Mouse (Mus musculus): ENCODE measurements around the gene Wt1. TPM values are rescaled to one million over a fixed set of nuclear protein-coding genes. Genes with fewer than 3 reads are reported as not detected.

Gene Wt1
- polyA plus RNA-seq, 1 experiment from 2014 or later: 0.54 TPM

DNA sequence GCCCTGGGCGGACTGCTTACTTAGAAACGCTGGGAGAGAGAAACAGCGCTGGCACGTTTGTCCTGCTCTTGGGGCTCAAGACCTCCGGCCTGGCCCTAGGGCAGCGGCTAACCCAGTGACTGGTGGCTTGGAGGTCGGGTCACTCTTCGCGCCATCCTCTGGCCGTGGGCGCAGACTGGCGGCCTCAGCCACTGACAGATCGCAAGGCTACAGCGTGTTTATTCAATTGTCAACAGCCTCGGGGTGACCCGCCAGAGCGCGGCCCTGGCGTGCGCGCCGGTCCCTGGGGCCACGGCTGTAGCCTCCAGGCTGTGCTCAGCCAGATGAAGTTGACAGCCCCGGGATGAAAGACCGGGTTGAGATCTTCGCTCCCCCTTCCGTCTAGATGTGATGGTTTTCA lies 3.4 kb upstream of the Wt1 start:
- peak overlapping the region; percentile 29; the same call in 1 of the 2 replicates for H3K4me2 ChIP-seq (ENCODE audit: low read depth, low read length)
- no peak overlapping the region for H3K9ac ChIP-seq (ENCODE audit: low read depth, low read length)
- H3K36me3 ChIP-seq (ENCODE audit: control insufficient read depth, insufficient read depth, low read length): no peaks in the 10 kb centered on the region
- H3K4me3 ChIP-seq (ENCODE audit: low read depth, low read length): peak overlapping the region; percentile 20; the same call in 1 of the 2 replicates
- no peak overlapping the region for H3K27ac ChIP-seq (replicated peaks; ENCODE audit: low read depth, low read length)
- H3K4me1 ChIP-seq (ENCODE audit: control insufficient read depth, insufficient read depth, low read length): peaks cover 10% of the 10 kb centered on the region
- peaks cover 97% of the 10 kb centered on the region for H3K27me3 ChIP-seq (replicated peaks; ENCODE audit: control insufficient read depth, insufficient read depth, low read length)
- DNase-seq (ENCODE audit: low spot score) (no peak), ATAC-seq (ENCODE audit: low read depth) (no peak)
- no peaks in the 10 kb centered on the region for H3K9me3 ChIP-seq (ENCODE audit: control insufficient read depth, low read length)
- WGBS: 1% methylated on average over 26 of the region's 27 CpGs

GRCm38 (mm10) chr2:105123431-105123830 lies 2.9 kb upstream of the Wt1 start:
- peaks cover 96% of the 10 kb centered on the region for H3K27me3 ChIP-seq (replicated peaks; ENCODE audit: control insufficient read depth, insufficient read depth, low read length)
- ATAC-seq (ENCODE audit: low read depth): no peak
- WGBS: 3% methylated on average over 8 of the region's 8 CpGs

DNA sequence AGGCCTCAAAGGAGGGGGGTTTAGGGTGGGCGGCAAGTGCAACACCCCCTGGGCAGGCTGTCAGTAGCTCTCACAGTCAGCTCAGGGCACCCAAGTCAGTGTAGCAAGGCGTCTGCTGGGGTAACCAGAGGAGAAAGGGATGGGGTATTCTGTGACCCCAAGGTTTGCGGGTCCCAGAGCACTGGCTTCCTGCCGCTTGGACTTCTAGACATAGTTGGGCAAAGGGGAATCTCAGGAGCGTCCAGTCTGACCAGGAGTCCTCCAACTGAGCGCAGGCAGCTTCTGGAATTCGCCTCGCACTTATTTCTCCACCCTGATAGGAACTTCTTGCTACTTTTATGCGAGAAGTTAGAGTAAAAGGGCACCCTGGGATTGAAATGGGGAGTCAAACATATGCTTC lies 2.4 kb upstream of the Wt1 start:
- ATAC-seq (ENCODE audit: low read depth): no peak
- no peak overlapping the region for H3K27ac ChIP-seq (replicated peaks; ENCODE audit: low read depth, low read length)
- peaks cover 10% of the 10 kb centered on the region for H3K4me1 ChIP-seq (ENCODE audit: control insufficient read depth, insufficient read depth, low read length)
- H3K27me3 ChIP-seq (replicated peaks; ENCODE audit: control insufficient read depth, insufficient read depth, low read length): peaks cover 96% of the 10 kb centered on the region
- WGBS: 3% methylated on average over 9 of the region's 9 CpGs
- no peak overlapping the region for H3K9ac ChIP-seq (ENCODE audit: low read depth, low read length)
- H3K4me3 ChIP-seq (ENCODE audit: low read depth, low read length): no peak overlapping the region
- H3K36me3 ChIP-seq (ENCODE audit: control insufficient read depth, insufficient read depth, low read length): no peaks in the 10 kb centered on the region
- no peaks in the 10 kb centered on the region for H3K9me3 ChIP-seq (ENCODE audit: control insufficient read depth, low read length)
- no peak overlapping the region for H3K4me2 ChIP-seq (ENCODE audit: low read depth, low read length)
- DNase-seq (ENCODE audit: low spot score): no peak

More at GRCm38 (mm10) chr2:105123431-105123830, 2.9 kb upstream of the Wt1 start:
- Histone ChIP-seq H3K4me1 (ENCODE audit: control insufficient read depth, insufficient read depth, low read length) (peaks cover 10% of the 10 kb centered on the region), H3K27ac (replicated peaks; ENCODE audit: low read depth, low read length) (no peak overlapping the region), H3K36me3 (ENCODE audit: control insufficient read depth, insufficient read depth, low read length) (no peaks in the 10 kb centered on the region), H3K9me3 (ENCODE audit: control insufficient read depth, low read length) (no peaks in the 10 kb centered on the region), H3K9ac (ENCODE audit: low read depth, low read length) (no peak overlapping the region), H3K4me3 (ENCODE audit: low read depth, low read length) (no peak overlapping the region; the same call in 1 of the 2 replicates), H3K4me2 (ENCODE audit: low read depth, low read length) (no peak overlapping the region)
- no peak for DNase-seq (ENCODE audit: low spot score)

DNA sequence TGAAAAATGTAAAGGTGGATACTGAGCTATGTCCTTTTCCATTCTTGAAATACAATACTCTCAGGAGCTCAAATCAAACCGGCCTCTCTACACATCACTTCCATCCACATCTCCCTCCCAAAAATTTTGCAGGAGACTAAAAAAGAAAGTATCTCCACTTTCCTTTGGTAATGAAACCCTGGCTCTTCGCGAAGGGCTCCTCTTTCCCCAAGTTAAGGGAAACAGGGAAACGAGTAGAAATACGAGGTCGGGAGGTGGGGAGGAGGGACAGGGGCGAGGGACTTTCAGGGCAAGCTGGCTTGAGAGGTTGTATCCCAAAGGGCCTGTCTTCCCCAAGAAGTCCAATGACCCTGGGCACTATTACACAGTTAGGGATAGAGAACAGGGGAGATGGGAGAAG lies 1.9 kb upstream of the Wt1 start:
- Histone ChIP-seq H3K9me3 (ENCODE audit: control insufficient read depth, low read length) (no peaks in the 10 kb centered on the region), H3K27me3 (replicated peaks; ENCODE audit: control insufficient read depth, insufficient read depth, low read length) (peaks cover 96% of the 10 kb centered on the region), H3K4me3 (ENCODE audit: low read depth, low read length) (no peak overlapping the region), H3K4me2 (ENCODE audit: low read depth, low read length) (no peak overlapping the region), H3K4me1 (ENCODE audit: control insufficient read depth, insufficient read depth, low read length) (peaks cover 10% of the 10 kb centered on the region), H3K9ac (ENCODE audit: low read depth, low read length) (no peak overlapping the region), H3K36me3 (ENCODE audit: control insufficient read depth, insufficient read depth, low read length) (no peaks in the 10 kb centered on the region), H3K27ac (replicated peaks; ENCODE audit: low read depth, low read length) (no peak overlapping the region)
- WGBS: 0% methylated on average over 7 of the region's 7 CpGs
- ATAC-seq (ENCODE audit: low read depth): no peak
- DNase-seq (ENCODE audit: low spot score): no peak

DNA sequence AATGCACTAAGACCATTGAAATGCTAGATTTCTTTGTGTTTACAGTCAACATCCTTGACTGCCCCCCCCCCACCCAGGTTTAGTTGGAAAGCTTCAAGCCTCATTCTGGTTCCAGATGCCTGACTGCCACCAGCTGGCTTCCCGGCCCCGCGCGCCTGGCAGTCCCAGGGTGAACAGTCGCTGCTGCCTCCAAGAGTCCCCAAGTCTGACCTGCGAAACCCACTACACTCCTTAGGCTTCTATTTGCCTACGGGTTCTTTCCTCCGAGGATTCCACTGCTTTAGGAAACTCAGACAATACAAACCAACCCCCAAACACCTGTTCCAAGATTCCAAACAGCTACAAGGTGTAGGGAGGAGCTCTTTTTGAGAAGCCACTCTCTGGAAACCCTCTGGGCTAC lies 1.1 kb upstream of the Wt1 start:
- no peak for DNase-seq (ENCODE audit: low spot score)
- Histone ChIP-seq H3K9me3 (ENCODE audit: control insufficient read depth, low read length) (no peaks in the 10 kb centered on the region), H3K27ac (replicated peaks; ENCODE audit: low read depth, low read length) (no peak overlapping the region), H3K9ac (ENCODE audit: low read depth, low read length) (no peak overlapping the region), H3K4me1 (ENCODE audit: control insufficient read depth, insufficient read depth, low read length) (peaks cover 10% of the 10 kb centered on the region), H3K36me3 (ENCODE audit: control insufficient read depth, insufficient read depth, low read length) (no peaks in the 10 kb centered on the region), H3K4me3 (ENCODE audit: low read depth, low read length) (no peak overlapping the region), H3K27me3 (replicated peaks; ENCODE audit: control insufficient read depth, insufficient read depth, low read length) (peaks cover 97% of the 10 kb centered on the region), H3K4me2 (ENCODE audit: low read depth, low read length) (no peak overlapping the region)
- no peak for ATAC-seq (ENCODE audit: low read depth)
- 1% methylated on average over 8 of the region's 8 CpGs for WGBS

- H3K4me1 ChIP-seq (ENCODE audit: control insufficient read depth, insufficient read depth, low read length): peaks cover 10% of the 10 kb centered on the region
- H3K27me3 ChIP-seq (replicated peaks; ENCODE audit: control insufficient read depth, insufficient read depth, low read length): peaks cover 97% of the 10 kb centered on the region
- 4% methylated on average over 15 of the region's 15 CpGs for WGBS
- no peak overlapping the region for H3K9ac ChIP-seq (ENCODE audit: low read depth, low read length)
- DNase-seq (ENCODE audit: low spot score): no peak
- no peaks in the 10 kb centered on the region for H3K36me3 ChIP-seq (ENCODE audit: control insufficient read depth, insufficient read depth, low read length)
- H3K27ac ChIP-seq (replicated peaks; ENCODE audit: low read depth, low read length): no peak overlapping the region
- ATAC-seq (ENCODE audit: low read depth): no peak
- no peaks in the 10 kb centered on the region for H3K9me3 ChIP-seq (ENCODE audit: control insufficient read depth, low read length)
- H3K4me2 ChIP-seq (ENCODE audit: low read depth, low read length): no peak overlapping the region
- no peak overlapping the region for H3K4me3 ChIP-seq (ENCODE audit: low read depth, low read length)
Measured at GRCm38 (mm10) chr2:105125641-105126040, 688 bp upstream of the Wt1 start.

- Histone ChIP-seq H3K9me3 (ENCODE audit: control insufficient read depth, low read length) (no peaks in the 10 kb centered on the region), H3K4me1 (ENCODE audit: control insufficient read depth, insufficient read depth, low read length) (peaks cover 10% of the 10 kb centered on the region), H3K4me2 (ENCODE audit: low read depth, low read length) (peak overlapping the region; percentile 47), H3K9ac (ENCODE audit: low read depth, low read length) (no peak overlapping the region), H3K36me3 (ENCODE audit: control insufficient read depth, insufficient read depth, low read length) (no peaks in the 10 kb centered on the region), H3K27me3 (replicated peaks; ENCODE audit: control insufficient read depth, insufficient read depth, low read length) (peaks cover 97% of the 10 kb centered on the region), H3K4me3 (ENCODE audit: low read depth, low read length) (peak overlapping the region; percentile 32), H3K27ac (replicated peaks; ENCODE audit: low read depth, low read length) (no peak overlapping the region)
- DNase-seq (ENCODE audit: low spot score): no peak
- under 1% methylated on average over 53 of the region's 92 CpGs for WGBS
- ATAC-seq (ENCODE audit: low read depth): 0 out of 2 replicates have a peak, but pooled peaks have one; percentile 13
Measured at GRCm38 (mm10) chr2:105126691-105127530, 582 bp downstream of the Wt1 start.

DNA sequence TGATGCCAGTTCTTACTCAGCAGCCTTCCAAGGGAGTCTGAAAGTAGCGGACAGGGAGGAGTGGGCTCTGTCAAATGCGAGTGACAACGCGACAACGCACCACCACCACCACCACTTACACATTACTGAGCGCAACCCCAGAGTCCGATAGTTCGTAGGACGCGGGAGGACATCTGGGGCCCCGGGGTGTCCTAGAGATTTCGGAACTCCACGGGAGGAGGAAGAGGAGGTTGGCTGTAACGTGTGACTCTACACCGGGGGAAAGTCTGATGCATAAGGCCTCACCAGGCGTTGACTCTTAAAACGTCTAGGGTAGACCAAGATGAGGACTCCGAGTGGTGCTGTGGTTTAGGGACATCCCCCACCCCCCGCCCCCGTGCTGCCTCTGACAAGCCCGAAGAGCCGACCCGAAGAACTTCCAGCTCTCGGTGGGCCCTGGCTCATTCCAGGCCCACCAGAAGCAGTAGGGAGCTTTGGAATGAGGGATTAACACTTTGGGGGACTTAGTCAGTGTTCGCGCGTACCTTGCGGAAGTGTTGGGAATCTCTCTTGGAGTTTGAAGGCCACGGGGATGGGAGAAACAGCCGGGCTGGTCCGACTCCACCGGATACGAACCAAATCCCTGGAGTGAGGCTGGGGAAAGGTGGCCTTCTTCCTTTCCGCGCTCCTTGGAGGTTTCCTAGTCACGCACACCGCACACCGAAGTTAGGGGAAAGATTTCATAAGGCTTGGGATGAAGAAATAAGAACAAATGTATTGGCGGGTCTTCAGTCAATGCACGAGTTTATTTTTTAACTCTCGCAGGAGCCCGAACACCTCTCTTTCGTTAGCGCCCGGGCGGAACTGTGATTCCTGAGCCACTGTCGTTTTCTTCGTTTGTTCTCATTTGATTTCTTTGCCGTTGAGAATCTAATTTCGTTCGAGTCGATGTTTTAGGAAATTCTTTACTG lies 1.5 kb downstream of the Wt1 start:
- H3K9me3 ChIP-seq (ENCODE audit: control insufficient read depth, low read length): no peaks in the 10 kb centered on the region
- 0 out of 2 replicates have a peak overlapping the region, but pooled peaks have one; percentile 47 for H3K4me2 ChIP-seq (ENCODE audit: low read depth, low read length)
- no peak overlapping the region for H3K27ac ChIP-seq (replicated peaks; ENCODE audit: low read depth, low read length)
- WGBS: 2% methylated on average over 52 of the region's 52 CpGs
- no peak for ATAC-seq (ENCODE audit: low read depth)
- H3K4me1 ChIP-seq (ENCODE audit: control insufficient read depth, insufficient read depth, low read length): peaks cover 9% of the 10 kb centered on the region
- no peak for DNase-seq (ENCODE audit: low spot score)
- no peak overlapping the region for H3K9ac ChIP-seq (ENCODE audit: low read depth, low read length)
- peak overlapping the region; percentile 32; the same call in 1 of the 2 replicates for H3K4me3 ChIP-seq (ENCODE audit: low read depth, low read length)
- peaks cover 98% of the 10 kb centered on the region for H3K27me3 ChIP-seq (replicated peaks; ENCODE audit: control insufficient read depth, insufficient read depth, low read length)
- no peaks in the 10 kb centered on the region for H3K36me3 ChIP-seq (ENCODE audit: control insufficient read depth, insufficient read depth, low read length)

All from embryonic facial prominence, embryonic 14.5 days (tissue).